Mouse (Mus musculus) lung, postnatal 25 days (tissue): ENCODE data around the gene Ina.

Experiments
- DNase-seq: peaks from one replicate; pipeline ENCODE4 v3.0.0; 2022; ENCODE audit warnings: low spot score

The Ina gene

DNA sequence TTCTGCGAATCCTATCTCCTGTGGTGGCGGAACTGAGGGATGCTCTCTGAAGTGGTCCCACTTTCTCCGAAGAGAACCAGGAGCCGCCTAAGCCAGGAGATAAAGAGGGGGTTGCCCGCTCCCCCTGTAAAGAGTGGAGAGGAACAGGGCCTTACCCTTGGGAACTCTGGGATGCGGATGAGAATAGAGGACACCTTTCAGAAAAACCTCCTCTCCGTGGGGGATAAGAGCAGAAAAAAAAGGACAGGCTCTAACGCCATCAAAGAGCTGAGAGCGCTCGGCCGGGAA, 395 bp upstream of the Ina start:
- no peak for DNase-seq

- DNase-seq, result no peak
Observed at GRCm38 (mm10) chr19:47015396-47015795, 898 bp downstream of the Ina start.

- DNase-seq, result no peak
Observed at GRCm38 (mm10) chr19:47015965-47016364, 1.5 kb downstream of the Ina start.

DNA sequence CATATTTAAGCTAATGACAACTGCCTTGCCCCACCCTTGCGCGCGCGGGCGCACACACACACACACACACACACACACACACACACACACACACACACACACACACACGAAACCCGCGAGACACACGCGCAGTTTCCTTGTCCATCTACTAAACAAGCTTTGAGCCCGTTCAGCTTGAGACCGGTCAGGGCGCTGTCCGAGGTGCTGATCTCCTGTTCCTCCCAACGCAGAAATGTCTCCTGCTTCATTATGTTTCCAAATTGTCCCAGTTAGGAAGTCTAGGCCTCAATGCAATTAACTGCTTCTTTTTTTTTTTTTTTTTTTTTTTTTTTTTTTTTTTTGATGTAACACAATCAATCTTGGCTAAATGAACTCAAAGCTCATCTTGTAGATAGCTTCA, 2.0 kb downstream of the Ina start:
- peak; percentile 74 for DNase-seq

DNA sequence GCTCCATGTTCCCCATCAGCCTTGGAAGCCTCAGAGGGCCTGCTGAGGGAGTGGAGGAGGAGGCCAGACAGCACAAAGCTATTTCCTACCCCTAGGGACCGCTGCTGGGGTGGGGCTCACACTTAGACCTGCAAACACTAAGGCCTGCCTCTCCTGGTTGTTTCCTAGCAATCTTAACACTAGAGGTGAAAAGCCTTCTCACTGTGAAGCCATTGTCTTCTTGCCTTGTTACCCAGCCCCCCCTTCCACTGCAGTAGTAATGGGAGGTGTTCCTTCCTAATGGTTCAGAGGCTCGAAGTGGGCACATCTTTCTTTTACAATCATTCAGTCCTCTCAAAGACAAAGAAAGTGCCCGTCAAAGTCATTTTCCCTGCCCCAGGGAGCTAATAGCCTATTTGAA, 3.3 kb downstream of the Ina start:
- no peak for DNase-seq

DNA sequence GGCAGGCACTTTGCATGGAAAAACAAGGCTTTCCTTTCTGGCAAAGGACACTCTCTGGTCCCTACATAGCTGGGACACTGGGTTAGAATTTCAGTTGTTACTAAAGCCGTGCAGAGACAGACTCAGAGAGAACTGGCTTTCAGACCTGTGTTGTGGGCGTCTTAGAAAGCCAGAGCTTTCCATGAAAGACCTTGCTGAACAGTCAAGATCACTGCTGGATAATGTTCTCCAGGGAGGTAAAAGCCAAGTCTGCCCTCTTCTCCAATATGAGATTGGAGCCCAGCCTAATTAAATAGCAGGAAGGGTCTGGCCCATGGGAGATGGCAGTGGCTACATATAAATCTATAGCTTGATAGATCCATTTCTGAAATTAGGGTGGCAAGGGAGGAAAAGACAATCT, 3.8 kb downstream of the Ina start:
- DNase-seq, result no peak

GRCm38 (mm10) chr19:47019326-47019725, 4.8 kb downstream of the Ina start:
- DNase-seq, result no peak

- DNase-seq, result no peak
Observed at GRCm38 (mm10) chr19:47022709-47023108, 8.2 kb downstream of the Ina start.

DNA sequence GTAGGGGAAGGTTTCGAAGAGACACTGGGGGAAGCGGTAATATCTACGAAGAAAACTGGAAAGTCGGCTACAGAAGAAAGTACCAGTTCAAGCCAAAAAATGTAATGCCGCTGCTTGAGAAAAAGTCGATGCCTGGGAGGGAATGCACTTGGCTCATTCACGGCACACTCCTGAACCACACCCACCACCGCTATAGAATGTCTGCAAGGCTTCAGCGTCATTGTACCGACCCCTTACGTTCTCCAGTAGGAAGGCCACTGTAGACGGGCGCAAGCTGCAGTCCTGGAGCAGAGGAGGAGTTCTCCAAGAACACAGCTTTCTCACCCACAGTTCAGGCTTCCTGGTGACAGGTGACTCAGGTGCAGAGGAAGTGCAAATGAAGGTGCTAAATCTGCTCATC, 9.0 kb downstream of the Ina start:
- no peak for DNase-seq

GRCm38 (mm10) chr19:47024954-47025353, 10.5 kb downstream of the Ina start:
- DNase-seq, result peak; percentile 38

DNA sequence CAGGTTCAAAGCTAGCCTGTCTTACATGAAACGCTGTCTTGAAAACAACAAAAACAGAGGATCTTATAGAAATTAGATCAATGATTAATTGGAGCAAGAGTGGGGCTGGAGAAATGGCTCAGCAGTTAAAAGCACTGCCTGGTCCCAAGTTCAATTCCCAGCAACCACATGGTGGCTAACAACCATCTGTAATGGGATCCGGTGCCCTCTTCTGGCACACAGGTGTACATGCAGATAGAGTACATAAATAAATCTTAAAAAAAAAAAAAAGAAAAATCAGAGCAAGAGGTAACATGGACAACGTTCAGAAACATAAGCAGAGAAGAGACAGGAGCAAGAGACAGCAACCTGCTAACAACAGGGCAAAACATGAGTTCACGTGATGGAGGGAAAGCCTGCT, 12.0 kb downstream of the Ina start:
- DNase-seq, result no peak

DNA sequence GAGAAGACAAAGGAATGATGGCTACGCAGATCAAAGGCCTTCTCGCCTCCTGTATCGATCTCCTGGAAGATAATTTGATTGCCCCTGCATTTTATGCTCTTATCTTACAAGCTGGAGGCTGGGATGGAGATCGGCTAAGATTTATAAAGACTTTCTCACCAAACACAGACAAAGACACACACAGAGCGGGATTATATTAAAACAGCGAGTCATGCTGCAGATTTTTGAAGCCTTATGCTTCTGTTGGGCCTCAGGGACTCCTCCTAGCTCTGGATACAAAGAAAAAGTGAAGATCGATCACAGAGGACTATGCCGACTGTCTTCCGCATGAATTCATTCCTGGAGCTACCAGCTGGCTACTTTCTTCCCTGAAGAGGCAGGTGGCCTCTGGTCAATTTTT, 15.3 kb downstream of the Ina start:
- DNase-seq, result no peak

GRCm38 (mm10) chr19:47031770-47032169, 17.3 kb downstream of the Ina start:
- no peak for DNase-seq

DNA sequence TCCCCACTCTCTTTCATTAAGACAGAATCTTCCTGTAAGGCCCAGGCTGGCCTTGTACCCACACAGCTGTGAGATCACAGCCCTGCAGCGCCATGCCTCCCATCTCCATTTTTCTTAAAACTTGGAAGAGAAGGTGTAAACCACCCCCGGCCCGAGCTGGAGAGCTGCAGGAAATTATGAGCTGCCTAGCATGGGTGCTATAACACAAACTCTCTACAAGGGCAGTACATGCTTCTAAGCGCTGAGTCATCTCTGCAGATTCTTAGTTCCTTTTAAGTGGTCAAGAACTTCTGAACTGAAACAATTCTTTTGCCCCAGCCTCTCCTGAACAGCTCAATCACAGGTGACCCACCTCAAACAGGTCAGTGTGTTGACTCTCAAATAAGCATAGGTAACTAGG, 20.4 kb downstream of the Ina start:
- DNase-seq, result no peak

DNA sequence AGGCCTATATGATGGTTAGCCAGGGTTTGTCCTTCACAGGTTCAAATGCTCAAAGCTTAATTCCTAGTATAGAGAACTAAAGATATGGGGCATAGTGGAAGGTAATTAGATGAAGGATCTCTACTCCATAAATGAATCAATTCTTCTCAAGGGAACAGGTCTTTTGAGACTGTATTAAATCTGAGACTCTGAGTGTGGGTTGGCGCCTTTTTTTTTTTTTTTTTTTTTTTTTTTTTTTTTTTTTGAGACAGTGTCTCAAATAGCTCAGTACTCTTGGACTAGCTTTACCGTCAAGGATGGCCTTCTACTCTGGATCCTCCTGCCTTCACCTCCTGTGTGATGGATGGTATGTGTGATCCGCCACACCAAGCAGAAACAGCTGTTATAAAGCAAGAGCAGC, 22.1 kb downstream of the Ina start:
- DNase-seq, result no peak

- no peak for DNase-seq
Observed at GRCm38 (mm10) chr19:47040720-47041473, 26.4 kb downstream of the Ina start.

- DNase-seq, result peak; percentile 10
Observed at GRCm38 (mm10) chr19:47043608-47044007, 29.1 kb downstream of the Ina start.

DNA sequence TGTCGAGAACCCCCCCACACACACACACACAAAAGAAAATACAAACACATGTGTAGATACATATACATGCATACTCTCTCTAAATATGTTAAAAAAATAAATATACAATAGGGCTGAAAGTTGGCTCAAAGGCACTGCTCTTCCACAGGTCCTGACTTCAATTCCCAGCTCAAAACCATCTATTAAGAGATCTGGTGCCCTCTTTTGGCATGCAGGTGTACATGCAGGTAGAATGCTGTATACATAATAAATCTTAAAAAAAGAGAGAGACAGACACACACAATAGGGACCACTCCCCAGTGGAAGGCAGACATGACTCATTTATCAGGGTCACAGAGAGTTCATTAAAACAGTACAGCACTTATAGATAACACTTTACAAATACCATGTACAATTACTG, 31.8 kb downstream of the Ina start:
- no peak for DNase-seq

DNA sequence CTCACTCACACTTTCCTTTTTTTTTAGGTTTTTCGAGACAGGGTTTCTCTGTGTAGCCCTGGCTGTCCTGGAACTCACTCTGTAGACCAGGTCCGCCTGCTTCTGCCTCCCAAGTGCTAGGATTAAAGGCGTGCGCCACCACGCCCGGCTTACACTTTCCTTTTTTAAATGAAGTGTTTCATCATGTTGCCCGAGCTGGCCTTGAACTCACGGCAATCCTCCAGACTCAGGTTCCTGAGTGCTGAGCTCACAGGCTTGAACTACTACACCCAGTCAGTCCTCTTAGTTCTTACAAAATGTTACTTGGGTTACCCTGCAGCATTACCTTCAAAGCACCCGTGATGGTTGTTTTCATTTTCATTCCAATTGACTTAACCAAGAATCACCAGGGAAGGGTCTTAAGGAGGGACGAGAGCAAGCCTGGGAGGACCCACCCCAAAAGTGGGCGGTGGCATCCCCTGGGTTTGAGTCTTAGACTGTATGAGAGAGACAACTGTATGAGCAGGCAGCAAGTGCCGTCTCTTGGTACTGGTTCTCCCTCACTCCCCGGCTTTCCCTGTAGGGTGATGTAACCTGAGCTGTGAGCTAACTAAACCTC, 32.8 kb downstream of the Ina start:
- no peak for DNase-seq

- no peak for DNase-seq
Observed at GRCm38 (mm10) chr19:47049061-47049460, 34.6 kb downstream of the Ina start.

DNA sequence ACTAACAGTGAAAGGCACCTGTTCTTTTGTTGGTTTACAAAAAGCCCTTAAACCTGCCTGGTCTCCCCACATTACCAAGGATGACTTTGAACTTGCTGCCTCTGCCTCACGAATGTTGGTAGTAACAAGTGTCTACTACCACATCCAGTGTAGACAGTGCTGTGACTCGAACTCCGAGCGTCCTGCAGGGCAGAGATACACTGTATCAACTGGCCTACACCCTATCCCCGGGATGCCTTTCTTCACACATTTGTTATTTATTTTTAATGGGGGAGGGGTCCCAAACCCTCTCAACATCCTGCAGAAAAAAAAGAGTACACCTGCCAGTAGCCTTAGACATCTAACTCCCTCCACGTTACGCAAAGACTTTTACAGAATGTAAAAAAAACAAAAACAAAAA, 35.3 kb downstream of the Ina start:
- no peak for DNase-seq

GRCm38 (mm10) chr19:47050271-47051032, 36.0 kb downstream of the Ina start, which contains the start of gene Pcgf6:
TSS of gene Pcgf6 (minus strand) at chr19:47050906.
- peak; percentile 81 for DNase-seq

DNA sequence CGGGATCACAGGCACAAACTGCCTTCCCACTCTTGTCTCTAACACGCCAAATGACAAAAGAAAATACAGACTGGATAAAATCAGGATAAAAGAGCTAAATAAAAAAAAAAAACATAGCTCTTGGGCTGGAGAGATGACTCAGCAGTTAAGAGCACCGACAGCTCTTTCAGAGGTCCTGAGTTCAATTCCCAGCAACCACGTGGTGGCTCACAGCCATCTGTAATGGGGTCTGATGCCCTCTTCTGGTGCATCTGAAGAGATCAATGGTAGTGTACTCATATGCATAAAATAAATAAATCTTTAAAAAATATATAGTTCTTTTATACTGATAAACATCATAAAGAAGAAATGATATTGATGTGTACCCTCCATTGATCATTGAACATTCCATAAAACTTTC, 38.4 kb downstream of the Ina start:
- DNase-seq, result no peak
